Mouse (Mus musculus) hindbrain, embryonic 14.5 days (tissue): Measurements from ENCODE around the gene Fnbp1l. TPM values are rescaled to one million over a fixed set of nuclear protein-coding genes. Genes with fewer than 3 reads are reported as not detected.

ENCODE experiments used
- ATAC-seq: fragments of 200-750 bp; cut with Nextera tagmentation; 2 replicates; pipeline ENCODE4 v1.8.0; 2017; ENCODE audit warnings: moderate number of reproducible peaks, mild to moderate bottlenecking, moderate TSS enrichment, moderate library complexity; ENCODE audit not compliant: low FRiP score
- DNase-seq: peaks from one replicate; pipeline ENCODE4 v3.0.0-alpha.2; 2015; ENCODE audit warnings: low spot score
- H3K27ac ChIP-seq: fragments of 300-500 bp; sonication (generic); 2 replicates; pipeline ENCODE4 v1.5.1; 2014; ENCODE audit warnings: mild to moderate bottlenecking, moderate library complexity
- H3K27me3 ChIP-seq: fragments of 300-500 bp; sonication (generic); 2 replicates; pipeline ENCODE4 v1.6.1; 2014; ENCODE audit warnings: mild to moderate bottlenecking, low read length, mixed read lengths; ENCODE audit not compliant: control insufficient read depth, insufficient read depth
- H3K36me3 ChIP-seq: fragments of 300-500 bp; sonication (generic); replicated peaks from 2 replicates; pipeline ENCODE4 v1.6.1; 2014; ENCODE audit not compliant: control insufficient read depth, insufficient read depth
- H3K4me1 ChIP-seq: fragments of 300-500 bp; sonication (generic); replicated peaks from 2 replicates; pipeline ENCODE4 v1.6.1; 2014; ENCODE audit warnings: antibody characterized with exemption, low read length, mixed read lengths; ENCODE audit not compliant: control insufficient read depth, insufficient read depth
- H3K4me2 ChIP-seq: fragments of 300-500 bp; sonication (generic); replicated peaks from 2 replicates; pipeline ENCODE4 v1.6.1; 2014; ENCODE audit warnings: mild to moderate bottlenecking, moderate library complexity
- H3K4me3 ChIP-seq: fragments of 300-500 bp; sonication (generic); replicated peaks from 2 replicates; pipeline ENCODE4 v1.5.1; 2014; ENCODE audit warnings: mild to moderate bottlenecking, low read length
- H3K9ac ChIP-seq: fragments of 300-500 bp; sonication (generic); 2 replicates; pipeline ENCODE4 v1.6.1; 2014
- H3K9me3 ChIP-seq: fragments of 300-500 bp; sonication (generic); 2 replicates; pipeline ENCODE4 v1.6.1; 2016; ENCODE audit warnings: low read length; ENCODE audit not compliant: control insufficient read depth
- WGBS: fragments of 180-500 bp; shearing (Covaris S2); extraction: QIAGEN DNeasy Blood & Tissue Kit; methylation state at CpG from one replicate; pipeline ENCODE4 v1.1.7; 2014; 5-methylcytosine and 5-hydroxymethylcytosine counted together
- polyA plus RNA-seq: library from polyadenylated mRNA; unstranded; fragments of >200 nt; fragmentation: Nextera tagmentation; extraction: Ambion mirVana; gene quantifications from 2 replicates; pipeline ENCODE4 v1.2.1, GENCODE M21; 2014

The Fnbp1l gene
- polyA plus RNA-seq, 1 experiment from 2014 or later = 209 TPM

- Histone ChIP-seq H3K4me1 (no peaks in the 10 kb centered on the region), H3K36me3 (no peaks in the 10 kb centered on the region), H3K9ac (no peak overlapping the region), H3K4me2 (no peak overlapping the region), H3K27ac (no peak overlapping the region), H3K9me3 (no peaks in the 10 kb centered on the region), H3K27me3 (no peaks in the 10 kb centered on the region), H3K4me3 (no peak overlapping the region)
- ATAC-seq (no peak), DNase-seq (no peak)
- WGBS = 89% methylated on average over 14 of the region's 14 CpGs
These were observed 109.2 kb downstream of the Fnbp1l start for GRCm38 (mm10) chr3:122510240-122510750.

GRCm38 (mm10) chr3:122509534-122510239 lies 109.8 kb downstream of the Fnbp1l start:
- Histone ChIP-seq H3K4me3 (no peak overlapping the region), H3K9me3 (no peaks in the 10 kb centered on the region), H3K4me1 (no peaks in the 10 kb centered on the region), H3K36me3 (no peaks in the 10 kb centered on the region), H3K27me3 (no peaks in the 10 kb centered on the region), H3K4me2 (no peak overlapping the region), H3K9ac (no peak overlapping the region), H3K27ac (no peak overlapping the region)
- no peak for DNase-seq
- WGBS = 78% methylated on average over 11 of the region's 11 CpGs
- no peak for ATAC-seq

GRCm38 (mm10) chr3:122509084-122509483 lies 110.4 kb downstream of the Fnbp1l start:
- Histone ChIP-seq H3K36me3 (no peaks in the 10 kb centered on the region), H3K9me3 (no peaks in the 10 kb centered on the region), H3K4me2 (no peak overlapping the region), H3K27ac (no peak overlapping the region), H3K4me3 (no peak overlapping the region), H3K27me3 (no peaks in the 10 kb centered on the region), H3K9ac (no peak overlapping the region), H3K4me1 (no peaks in the 10 kb centered on the region)
- DNase-seq (peak; percentile 54), ATAC-seq (peak; percentile 41; the same call in 1 of the 2 replicates)
- WGBS = 44% methylated on average over 5 of the region's 5 CpGs

- Histone ChIP-seq H3K4me3 (no peak overlapping the region), H3K9ac (no peak overlapping the region)
- no peak for ATAC-seq
These were observed 111.7 kb downstream of the Fnbp1l start for GRCm38 (mm10) chr3:122507826-122508225.

GRCm38 (mm10) chr3:122506343-122506916 lies 113.1 kb downstream of the Fnbp1l start:
- H3K9ac ChIP-seq = no peak overlapping the region
- ATAC-seq (no peak; the same call in none of the 2 replicates), DNase-seq (no peak)
- 72% methylated on average over 10 of the region's 10 CpGs for WGBS
- H3K9me3 ChIP-seq = no peaks in the 10 kb centered on the region
- no peaks in the 10 kb centered on the region for H3K27me3 ChIP-seq
- H3K4me3 ChIP-seq = no peak overlapping the region
- no peaks in the 10 kb centered on the region for H3K36me3 ChIP-seq
- H3K4me2 ChIP-seq = no peak overlapping the region
- H3K4me1 ChIP-seq = no peaks in the 10 kb centered on the region
- no peak overlapping the region for H3K27ac ChIP-seq

More at GRCm38 (mm10) chr3:122507826-122508225, 111.7 kb downstream of the Fnbp1l start:
- H3K27ac ChIP-seq = no peak overlapping the region
- no peaks in the 10 kb centered on the region for H3K36me3 ChIP-seq
- no peaks in the 10 kb centered on the region for H3K27me3 ChIP-seq
- no peak overlapping the region for H3K4me2 ChIP-seq
- 97% methylated on average over 14 of the region's 14 CpGs for WGBS
- H3K9me3 ChIP-seq = no peaks in the 10 kb centered on the region
- no peak for DNase-seq
- no peaks in the 10 kb centered on the region for H3K4me1 ChIP-seq

GRCm38 (mm10) chr3:122500929-122501328 lies 118.6 kb downstream of the Fnbp1l start:
- Histone ChIP-seq H3K9ac (no peak overlapping the region), H3K27me3 (no peaks in the 10 kb centered on the region), H3K36me3 (no peaks in the 10 kb centered on the region), H3K4me3 (no peak overlapping the region), H3K9me3 (no peaks in the 10 kb centered on the region), H3K4me1 (no peaks in the 10 kb centered on the region), H3K4me2 (no peak overlapping the region), H3K27ac (no peak overlapping the region)
- ATAC-seq (no peak), DNase-seq (no peak)
- WGBS = 78% methylated on average over 9 of the region's 9 CpGs

GRCm38 (mm10) chr3:122499647-122500046 lies 119.9 kb downstream of the Fnbp1l start:
- H3K36me3 ChIP-seq = no peaks in the 10 kb centered on the region
- ATAC-seq (no peak), DNase-seq (no peak)
- H3K9me3 ChIP-seq = no peaks in the 10 kb centered on the region
- no peak overlapping the region for H3K27ac ChIP-seq
- no peak overlapping the region for H3K4me3 ChIP-seq
- no peaks in the 10 kb centered on the region for H3K4me1 ChIP-seq
- no peak overlapping the region for H3K4me2 ChIP-seq
- H3K27me3 ChIP-seq = no peaks in the 10 kb centered on the region
- 79% methylated on average over 6 of the region's 6 CpGs for WGBS
- no peak overlapping the region for H3K9ac ChIP-seq

GRCm38 (mm10) chr3:122498528-122498927 lies 121.0 kb downstream of the Fnbp1l start:
- 91% methylated on average over 7 of the region's 7 CpGs for WGBS
- ATAC-seq = no peak
- H3K4me3 ChIP-seq = no peak overlapping the region
- H3K9me3 ChIP-seq = no peaks in the 10 kb centered on the region
- H3K4me1 ChIP-seq = no peaks in the 10 kb centered on the region
- H3K4me2 ChIP-seq = no peak overlapping the region
- no peaks in the 10 kb centered on the region for H3K36me3 ChIP-seq
- no peak for DNase-seq
- no peaks in the 10 kb centered on the region for H3K27me3 ChIP-seq
- no peak overlapping the region for H3K27ac ChIP-seq
- no peak overlapping the region for H3K9ac ChIP-seq

- no peaks in the 10 kb centered on the region for H3K9me3 ChIP-seq
- no peak overlapping the region for H3K4me3 ChIP-seq
- no peaks in the 10 kb centered on the region for H3K36me3 ChIP-seq
- H3K9ac ChIP-seq = no peak overlapping the region
- ATAC-seq (no peak), DNase-seq (no peak)
- H3K27ac ChIP-seq = no peak overlapping the region
- H3K4me2 ChIP-seq = no peak overlapping the region
- H3K27me3 ChIP-seq = no peaks in the 10 kb centered on the region
- 83% methylated on average over 6 of the region's 6 CpGs for WGBS
- peaks cover 4% of the 10 kb centered on the region for H3K4me1 ChIP-seq
These were observed 121.6 kb downstream of the Fnbp1l start for GRCm38 (mm10) chr3:122497871-122498270.
